Mouse (Mus musculus): ENCODE results near the gene Hspa12b. TPM values are rescaled to one million over a fixed set of nuclear protein-coding genes. Genes with fewer than 3 reads are reported as not detected.

Gene Hspa12b
- total and polyA plus RNA-seq, 2 experiments from 2014 or later: 3.3 to 11.2 TPM

GRCm38 (mm10) chr2:131177932-131178331 is 50.9 kb downstream of the Hspa12b start:
- ATAC-seq (no peak), DNase-seq (ENCODE audit: low spot score) (no peak)
- H3K4me1 ChIP-seq (ENCODE audit: insufficient read depth, low read length): peaks cover 34% of the 10 kb centered on the region
- no peak overlapping the region for H3K27ac ChIP-seq
- H3K36me3 ChIP-seq (ENCODE audit: insufficient read depth, low read length): no peaks in the 10 kb centered on the region
- no peak for TF ChIP-seq CTCF (IDR thresholded peaks at IDR 0.05; ENCODE audit: low read depth)
- H3K9ac ChIP-seq (replicated peaks; ENCODE audit: low read length): peak overlapping the region; percentile 89; the same call in 1 of the 2 replicates
- H3K4me2 ChIP-seq (ENCODE audit: low read depth, low read length): peak overlapping the region; percentile 91
- peak overlapping the region; percentile 75 for H3K4me3 ChIP-seq (ENCODE audit: low read length)
- WGBS: 65% methylated on average over 9 of the region's 9 CpGs
- H3K27me3 ChIP-seq (ENCODE audit: insufficient read depth, low read length): no peaks in the 10 kb centered on the region
- no peaks in the 10 kb centered on the region for H3K9me3 ChIP-seq (ENCODE audit: low read length)

DNA sequence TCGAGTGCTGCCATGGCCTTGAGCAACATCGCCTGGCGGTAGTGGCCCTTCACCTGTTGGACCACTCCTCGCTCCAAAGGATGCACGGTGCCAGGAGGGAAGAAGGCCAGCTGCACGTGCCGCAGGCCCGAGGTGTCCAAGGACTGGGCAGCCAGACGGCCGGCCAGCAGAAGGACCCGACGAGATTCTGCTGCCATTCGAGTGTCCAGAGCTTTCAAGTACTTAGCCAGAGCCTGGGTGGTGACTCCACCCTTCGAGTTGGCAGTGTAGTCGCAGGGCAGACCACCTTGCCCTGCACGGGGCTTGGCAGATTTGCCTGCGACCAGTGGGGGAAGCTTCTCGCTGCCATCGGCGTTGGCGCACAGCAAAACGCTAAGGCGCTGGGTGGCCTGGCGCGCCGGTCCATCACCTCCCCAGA is 51.8 kb downstream of the Hspa12b start:
- peak overlapping the region; percentile 75 for H3K4me3 ChIP-seq (ENCODE audit: low read length)
- H3K4me2 ChIP-seq (ENCODE audit: low read depth, low read length): peak overlapping the region; percentile 91
- H3K36me3 ChIP-seq (ENCODE audit: insufficient read depth, low read length): no peaks in the 10 kb centered on the region
- DNase-seq (ENCODE audit: low spot score): no peak
- 13% methylated on average over 26 of the region's 26 CpGs for WGBS
- peak overlapping the region; percentile 98 for H3K27ac ChIP-seq
- H3K9ac ChIP-seq (replicated peaks; ENCODE audit: low read length): peak overlapping the region; percentile 89
- no peaks in the 10 kb centered on the region for H3K27me3 ChIP-seq (ENCODE audit: insufficient read depth, low read length)
- peaks cover 34% of the 10 kb centered on the region for H3K4me1 ChIP-seq (ENCODE audit: insufficient read depth, low read length)
- no peak for TF ChIP-seq CTCF (IDR thresholded peaks at IDR 0.05; ENCODE audit: low read depth)
- ATAC-seq: peak; percentile 9
- H3K9me3 ChIP-seq (ENCODE audit: low read length): no peaks in the 10 kb centered on the region

DNA sequence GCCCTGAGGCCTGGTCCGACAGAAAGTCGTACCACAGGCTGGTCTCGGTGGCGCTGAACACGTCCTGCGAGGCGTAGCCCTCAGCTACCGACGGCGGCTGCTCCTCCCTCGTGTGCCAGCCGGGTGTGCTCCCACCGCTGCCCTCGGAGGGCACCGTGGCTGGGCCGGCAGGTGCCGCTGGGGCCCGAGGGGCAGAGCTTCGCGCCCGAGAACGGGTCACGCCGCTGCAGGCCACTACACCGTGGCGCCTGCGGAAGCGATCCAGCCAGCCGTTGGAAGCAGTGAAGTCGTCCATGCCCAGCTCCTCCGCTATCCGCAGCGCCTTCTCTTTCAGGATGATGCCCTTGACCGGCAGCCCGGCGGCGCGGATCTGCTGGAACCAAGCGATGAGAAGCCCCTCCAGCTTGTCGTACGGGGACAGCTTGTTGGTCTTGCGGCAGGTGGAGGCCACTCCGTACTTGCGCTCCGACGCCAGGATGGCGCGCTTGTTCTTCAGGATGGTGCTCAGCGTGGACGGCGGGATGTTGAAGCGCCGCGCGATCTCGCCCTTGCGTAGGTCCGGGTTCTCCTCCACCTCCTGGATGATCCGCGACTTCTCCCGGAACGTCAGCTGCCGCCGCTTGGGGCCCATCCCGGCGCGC is 52.3 kb downstream of the Hspa12b start:
- peak overlapping the region; percentile 89 for H3K9ac ChIP-seq (replicated peaks; ENCODE audit: low read length)
- peak overlapping the region; percentile 75 for H3K4me3 ChIP-seq (ENCODE audit: low read length)
- H3K27me3 ChIP-seq (ENCODE audit: insufficient read depth, low read length): no peaks in the 10 kb centered on the region
- ATAC-seq (peak; percentile 87), DNase-seq (ENCODE audit: low spot score) (peak; percentile 85)
- H3K27ac ChIP-seq: peak overlapping the region; percentile 98
- H3K4me1 ChIP-seq (ENCODE audit: insufficient read depth, low read length): peaks cover 34% of the 10 kb centered on the region
- no peak for TF ChIP-seq CTCF (IDR thresholded peaks at IDR 0.05; ENCODE audit: low read depth)
- H3K36me3 ChIP-seq (ENCODE audit: insufficient read depth, low read length): no peaks in the 10 kb centered on the region
- H3K4me2 ChIP-seq (ENCODE audit: low read depth, low read length): peak overlapping the region; percentile 91
- H3K9me3 ChIP-seq (ENCODE audit: low read length): no peaks in the 10 kb centered on the region
- WGBS: under 1% methylated on average over 67 of the region's 67 CpGs

DNA sequence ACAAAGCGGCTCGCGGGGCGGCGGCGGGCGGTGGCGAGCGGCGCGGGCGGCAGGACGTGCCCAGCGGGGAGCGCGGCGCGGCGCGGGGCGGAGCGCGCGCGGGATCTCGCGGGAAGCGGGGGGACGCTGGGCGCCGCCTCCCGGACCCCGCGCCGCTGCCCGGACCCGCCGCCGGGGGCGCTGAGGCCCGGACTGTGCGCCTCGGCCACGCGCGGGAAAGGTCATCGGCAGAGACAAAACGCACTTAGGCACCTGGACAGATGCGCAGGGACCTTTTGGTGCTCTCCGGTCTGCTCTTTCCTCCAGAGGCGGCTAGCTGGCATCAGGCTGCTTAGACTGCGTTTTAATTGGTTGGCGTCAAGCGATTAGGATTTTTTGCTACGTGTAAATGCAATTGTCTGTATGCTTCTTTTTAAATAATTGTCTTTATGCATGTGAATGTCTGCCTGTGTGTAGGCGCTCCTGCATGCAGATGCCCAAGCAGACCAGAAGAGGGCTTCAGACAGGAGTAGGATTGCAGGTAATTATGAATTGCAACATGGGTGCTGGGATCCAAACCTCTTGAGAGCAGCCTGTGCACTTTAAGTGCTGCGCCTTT is 53.0 kb downstream of the Hspa12b start, which contains the start of gene Cenpb:
TSS of gene Cenpb (minus strand) at position 78 of the 598 bp plus-strand sequence.
- DNase-seq (ENCODE audit: low spot score) (peak; percentile 94), ATAC-seq (peak; percentile 93)
- TF ChIP-seq CTCF (IDR thresholded peaks at IDR 0.05; ENCODE audit: low read depth): peak; percentile 62; the same call in 1 of the 2 replicates
- Histone ChIP-seq H3K4me2 (ENCODE audit: low read depth, low read length) (peak within 1 kb of the TSS; percentile 91), H3K27me3 (ENCODE audit: insufficient read depth, low read length) (no peaks in the 10 kb centered on the region), H3K27ac (peak within 1 kb of the TSS; percentile 98), H3K4me1 (ENCODE audit: insufficient read depth, low read length) (peaks cover 30% of the 10 kb centered on the region), H3K4me3 (ENCODE audit: low read length) (peak within 1 kb of the TSS; percentile 75), H3K9me3 (ENCODE audit: low read length) (no peaks in the 10 kb centered on the region), H3K36me3 (ENCODE audit: insufficient read depth, low read length) (no peaks in the 10 kb centered on the region), H3K9ac (replicated peaks; ENCODE audit: low read length) (peak within 1 kb of the TSS; percentile 89)
- 7% methylated on average over 44 of the region's 57 CpGs for WGBS

DNA sequence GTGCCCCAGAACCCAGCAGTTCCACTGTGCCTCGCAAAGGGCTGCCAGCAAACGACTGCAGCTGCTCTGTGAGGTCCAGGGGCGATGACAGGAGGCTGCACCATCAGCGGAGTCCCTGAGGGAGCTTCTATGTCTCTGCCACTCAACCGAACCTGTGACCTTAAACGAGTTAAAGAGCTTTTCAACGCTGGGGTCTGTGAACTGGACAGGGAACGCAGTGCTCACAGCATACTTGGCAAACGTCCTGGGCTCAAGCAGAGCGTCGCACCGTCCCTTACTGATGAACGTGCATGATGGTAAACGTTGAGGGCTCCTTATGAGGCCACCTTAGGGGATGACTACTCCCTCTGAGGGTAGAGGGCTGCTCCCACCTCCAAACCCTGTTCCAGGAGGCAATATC is 59.3 kb downstream of the Hspa12b start:
- DNase-seq (ENCODE audit: low spot score) (no peak), ATAC-seq (no peak; the same call in 1 of the 2 replicates)
- Histone ChIP-seq H3K9me3 (ENCODE audit: low read length) (no peaks in the 10 kb centered on the region), H3K4me2 (ENCODE audit: low read depth, low read length) (peak overlapping the region; percentile 69), H3K36me3 (ENCODE audit: insufficient read depth, low read length) (no peaks in the 10 kb centered on the region), H3K27me3 (ENCODE audit: insufficient read depth, low read length) (no peaks in the 10 kb centered on the region), H3K9ac (replicated peaks; ENCODE audit: low read length) (peak overlapping the region; percentile 53), H3K27ac (peak overlapping the region; percentile 33; the same call in 1 of the 2 replicates), H3K4me3 (ENCODE audit: low read length) (peak overlapping the region; percentile 49), H3K4me1 (ENCODE audit: insufficient read depth, low read length) (peaks cover 17% of the 10 kb centered on the region)
- 1% methylated on average over 14 of the region's 14 CpGs for WGBS
- TF ChIP-seq CTCF (IDR thresholded peaks at IDR 0.05; ENCODE audit: low read depth): no peak

DNA sequence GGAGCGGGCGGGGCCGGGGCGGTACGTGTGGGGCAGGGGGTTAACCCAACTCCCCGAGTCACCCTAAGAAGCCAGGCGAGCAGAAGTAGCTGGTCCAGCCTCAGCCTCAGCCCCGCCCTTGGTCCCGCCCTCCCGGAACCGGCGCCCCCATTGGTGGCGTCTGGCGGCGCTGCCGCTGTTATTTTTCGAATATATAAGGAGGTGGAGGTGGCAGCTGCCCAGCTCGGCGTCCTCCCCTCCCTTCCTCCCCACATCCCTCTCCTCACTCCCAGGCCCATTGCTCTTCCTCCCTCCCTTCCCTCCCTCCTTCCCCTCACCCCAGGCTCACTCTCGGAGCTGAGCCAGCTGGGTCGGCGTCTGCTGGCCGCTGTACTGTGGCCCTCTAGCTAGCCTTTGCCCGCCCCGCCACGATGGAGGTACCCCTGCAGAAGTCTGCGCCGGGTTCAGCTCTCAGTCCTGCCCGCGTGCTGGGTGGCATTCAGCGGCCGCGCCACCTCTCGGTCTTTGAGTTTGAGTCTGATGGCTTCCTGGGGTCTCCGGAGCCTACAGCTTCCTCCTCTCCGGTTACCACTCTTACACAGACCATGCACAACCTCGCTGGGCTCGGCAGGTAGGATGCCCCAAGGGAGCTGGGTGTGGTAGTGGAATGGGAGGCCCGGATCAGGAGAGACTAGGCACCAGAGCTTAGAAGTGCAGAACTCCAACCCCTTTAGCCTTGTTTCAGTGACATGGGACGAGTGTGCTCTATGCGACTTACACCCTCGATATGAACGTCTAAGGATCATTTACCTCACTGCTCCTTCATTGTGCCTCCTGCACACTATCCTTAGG is 59.9 kb downstream of the Hspa12b start, which contains the start of the genes Cdc25b and Spef1:
TSS of gene Cdc25b (plus strand) at position 179 of the 831 bp plus-strand sequence.
TSS of gene Spef1 (minus strand) at position 512 of the 831 bp plus-strand sequence.
- ATAC-seq (peak; percentile 89), DNase-seq (ENCODE audit: low spot score) (peak; percentile 88)
- H3K27ac ChIP-seq: peak within 1 kb of the TSS; percentile 46; the same call in 1 of the 2 replicates
- peaks cover 17% of the 10 kb centered on the region for H3K4me1 ChIP-seq (ENCODE audit: insufficient read depth, low read length)
- H3K27me3 ChIP-seq (ENCODE audit: insufficient read depth, low read length): no peaks in the 10 kb centered on the region
- WGBS: under 1% methylated on average over 42 of the region's 43 CpGs
- TF ChIP-seq CTCF (IDR thresholded peaks at IDR 0.05; ENCODE audit: low read depth): peak; percentile 41
- peak within 1 kb of the TSS; percentile 53 for H3K9ac ChIP-seq (replicated peaks; ENCODE audit: low read length)
- H3K36me3 ChIP-seq (ENCODE audit: insufficient read depth, low read length): no peaks in the 10 kb centered on the region
- peak within 1 kb of the TSS; percentile 49 for H3K4me3 ChIP-seq (ENCODE audit: low read length)
- H3K9me3 ChIP-seq (ENCODE audit: low read length): no peaks in the 10 kb centered on the region
- H3K4me2 ChIP-seq (ENCODE audit: low read depth, low read length): peak within 1 kb of the TSS; percentile 69

Measured in hindbrain, postnatal 0 days (tissue).